Mouse (Mus musculus) bone marrow, adult 2 months (tissue): ENCODE measurements around the gene Atl3. TPM values are rescaled to one million over a fixed set of nuclear protein-coding genes. Genes with fewer than 3 reads are reported as not detected.

Experiments
- H3K27ac ChIP-seq: fragments of 200-500 bp; 2 replicates; pipeline ENCODE4 v1.5.1; 2012; ENCODE audit warnings: low read depth, mild to moderate bottlenecking, control low read depth, inconsistent platforms, low read length; ENCODE audit not compliant: control insufficient read depth, poor library complexity, insufficient read depth
- H3K4me1 ChIP-seq: fragments of 200-500 bp; 2 replicates; pipeline ENCODE4 v1.6.1; 2011; ENCODE audit warnings: low read length; ENCODE audit not compliant: control insufficient read depth, insufficient read depth
- H3K4me3 ChIP-seq: fragments of 200-500 bp; replicated peaks from 2 replicates; pipeline ENCODE3; 2011; ENCODE audit warnings: mild to moderate bottlenecking, low read depth, low read length, control low read depth; ENCODE audit not compliant: control insufficient read depth
- CTCF ChIP-seq: fragments of 200-500 bp; IDR thresholded peaks from 2 replicates; pipeline ENCODE4 v1.5.1; 2011; ENCODE audit warnings: low read length, control low read depth; ENCODE audit not compliant: control insufficient read depth, insufficient read depth
- POLR2A ChIP-seq: fragments of 200-500 bp; IDR thresholded peaks from 2 replicates; pipeline ENCODE4 v1.6.1; 2011; ENCODE audit warnings: low read depth, mild to moderate bottlenecking, control low read depth, low read length, borderline replicate concordance; ENCODE audit not compliant: control insufficient read depth
- WGBS: fragments of 180-500 bp; shearing (Covaris S2); methylation state at CpG from one replicate; pipeline ENCODE4 v1.1.7; 2018; 5-methylcytosine and 5-hydroxymethylcytosine counted together
- polyA plus RNA-seq: library from polyadenylated mRNA; stranded (reverse); fragments of >200 nt; gene quantifications from 2 replicates; pipeline ENCODE4 v1.2.4, GENCODE M21; 2011; ENCODE audit warnings: low replicate concordance; ENCODE audit not compliant: missing spikeins, insufficient read depth, insufficient read length

Gene Atl3
- polyA plus RNA-seq, 1 experiment: 15.1 TPM

DNA sequence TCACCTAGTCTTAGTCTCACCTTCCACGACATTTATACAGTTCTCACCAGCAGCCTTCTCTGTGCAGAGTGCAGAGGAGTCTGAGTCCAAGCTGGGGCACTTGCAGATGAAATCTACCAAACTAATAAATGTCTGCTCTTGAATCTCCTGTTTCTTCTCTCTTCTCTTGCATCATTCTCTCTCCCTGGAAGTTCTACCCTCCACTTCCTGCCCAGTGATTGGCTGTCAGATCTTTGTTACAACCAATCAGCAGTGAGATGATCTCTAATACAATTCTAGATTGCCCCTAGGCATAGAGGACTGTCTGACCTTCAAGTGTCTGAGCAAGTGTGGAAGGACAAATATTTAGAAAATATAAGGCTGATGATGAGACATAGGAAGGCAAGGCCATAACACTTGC lies 82.3 kb downstream of the Atl3 start:
- Histone ChIP-seq H3K4me1 (no peaks in the 10 kb centered on the region; the same call in 1 of the 2 replicates), H3K4me3 (no peak overlapping the region), H3K27ac (no peak overlapping the region)
- TF ChIP-seq CTCF (no peak), POLR2A (no peak)
- 86% methylated on average over 1 of the region's 1 CpGs for WGBS

DNA sequence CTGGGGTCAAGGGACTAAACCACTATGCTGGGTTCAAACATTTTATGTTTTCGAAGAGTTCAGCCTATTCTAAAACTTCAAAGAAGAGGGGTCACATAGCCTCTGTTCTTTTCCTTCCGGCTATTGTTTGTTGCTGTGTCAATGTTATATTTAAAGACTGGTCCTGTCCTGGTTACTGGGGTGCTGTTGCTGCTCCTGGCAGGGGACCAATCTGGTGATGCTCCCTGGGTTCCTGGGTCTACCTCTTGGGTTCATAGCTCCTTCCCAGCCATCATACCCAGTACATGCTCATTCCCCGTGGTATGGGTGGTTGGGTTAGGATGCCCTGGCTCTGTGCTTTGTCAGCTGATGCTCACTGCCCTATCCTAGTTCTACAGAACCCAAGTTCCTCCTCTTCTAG lies 83.9 kb downstream of the Atl3 start:
- Histone ChIP-seq H3K4me3 (no peak overlapping the region), H3K4me1 (no peaks in the 10 kb centered on the region; the same call in 1 of the 2 replicates), H3K27ac (no peak overlapping the region)
- 85% methylated on average over 3 of the region's 3 CpGs for WGBS
- TF ChIP-seq POLR2A (no peak), CTCF (no peak)

DNA sequence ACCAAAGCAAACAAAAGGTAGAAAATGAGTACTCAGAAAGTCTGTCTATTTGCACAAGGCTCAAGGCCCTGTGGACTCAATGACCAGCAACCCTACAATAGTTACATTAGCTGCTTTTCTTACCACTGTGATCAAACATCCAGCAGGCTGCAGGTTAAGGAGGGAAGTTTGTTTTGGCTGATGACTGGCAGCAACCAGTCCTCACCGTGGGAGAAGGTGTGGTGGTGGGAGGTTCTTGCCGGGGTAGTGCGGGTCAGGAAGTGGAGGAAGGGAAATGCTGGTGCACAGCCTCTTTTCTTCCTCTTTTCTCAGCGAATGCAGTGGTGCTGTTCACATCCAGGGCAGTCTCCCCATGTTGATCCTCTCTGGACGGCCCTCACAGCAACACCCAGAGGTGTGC lies 87.2 kb downstream of the Atl3 start:
- H3K4me1 ChIP-seq: no peaks in the 10 kb centered on the region; the same call in 1 of the 2 replicates
- no peak for TF ChIP-seq CTCF
- TF ChIP-seq POLR2A: no peak
- H3K4me3 ChIP-seq: no peak overlapping the region
- WGBS: 19% methylated on average over 5 of the region's 5 CpGs
- no peak overlapping the region for H3K27ac ChIP-seq

DNA sequence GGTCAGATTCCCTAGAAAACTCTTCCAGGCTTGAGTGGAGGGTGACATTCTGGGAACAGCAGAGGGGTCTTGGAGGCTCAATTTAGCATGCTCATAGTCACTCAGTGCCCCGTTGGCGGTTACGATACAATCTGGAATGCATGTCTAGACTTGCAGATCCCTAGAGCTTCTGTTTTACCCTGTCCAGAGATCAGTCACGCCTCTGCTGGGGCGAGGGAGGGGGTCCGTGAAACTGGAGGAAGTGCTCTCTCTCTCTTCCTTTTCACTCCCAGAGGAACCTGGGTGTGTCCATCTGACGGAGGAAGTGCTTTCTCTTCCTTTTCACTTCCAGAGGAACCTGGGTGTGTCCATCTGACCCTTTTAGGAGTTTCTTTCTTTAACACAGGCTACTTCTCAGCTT lies 89.3 kb downstream of the Atl3 start:
- no peak overlapping the region for H3K27ac ChIP-seq
- no peaks in the 10 kb centered on the region; the same call in 1 of the 2 replicates for H3K4me1 ChIP-seq
- WGBS: 68% methylated on average over 7 of the region's 7 CpGs
- no peak overlapping the region for H3K4me3 ChIP-seq
- TF ChIP-seq POLR2A (no peak), CTCF (no peak)

DNA sequence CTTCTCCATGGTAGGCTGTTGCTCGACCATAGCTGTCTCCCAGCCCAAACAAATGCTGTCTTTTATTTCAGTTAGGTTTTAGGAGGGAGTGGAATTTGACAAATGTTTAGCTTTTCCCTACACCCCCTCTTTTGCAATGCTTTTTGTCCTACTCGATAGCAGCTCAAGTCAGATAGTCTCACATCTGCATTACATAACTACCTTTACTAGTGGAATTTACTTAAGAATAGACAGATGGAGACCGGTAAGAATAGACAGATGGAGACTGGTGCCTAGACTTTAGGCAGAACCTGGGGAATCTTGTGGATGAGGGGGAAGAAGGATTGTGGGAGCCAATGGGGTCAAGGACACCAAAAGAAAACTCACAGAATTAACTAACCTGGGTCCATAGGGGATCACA lies 89.8 kb downstream of the Atl3 start:
- Histone ChIP-seq H3K4me1 (no peaks in the 10 kb centered on the region; the same call in 1 of the 2 replicates), H3K4me3 (no peak overlapping the region), H3K27ac (no peak overlapping the region)
- WGBS: 88% methylated on average over 3 of the region's 3 CpGs
- TF ChIP-seq CTCF (no peak), POLR2A (no peak)

DNA sequence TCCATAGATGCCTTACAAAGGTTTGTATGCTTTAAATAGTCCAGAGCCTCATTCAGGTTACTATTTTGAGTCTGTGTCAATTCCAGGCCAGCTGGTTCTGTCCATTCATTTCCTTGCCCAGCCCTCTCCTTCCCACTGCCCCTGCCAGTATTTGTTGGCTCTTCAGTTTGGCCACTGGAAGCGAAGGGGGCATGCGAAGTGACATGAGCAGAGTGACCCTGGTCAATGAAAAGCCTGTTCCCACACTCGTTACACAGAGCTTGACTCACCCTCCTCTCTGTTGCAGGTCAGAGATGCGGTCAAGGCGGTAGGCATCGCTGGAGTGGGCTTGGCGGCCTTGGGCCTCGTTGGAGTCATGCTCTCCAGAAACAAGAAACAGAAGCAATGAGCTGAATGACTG lies 91.4 kb downstream of the Atl3 start:
- no peak overlapping the region for H3K27ac ChIP-seq
- no peak overlapping the region for H3K4me3 ChIP-seq
- WGBS: 92% methylated on average over 8 of the region's 8 CpGs
- TF ChIP-seq POLR2A (no peak), CTCF (no peak)
- H3K4me1 ChIP-seq: no peaks in the 10 kb centered on the region; the same call in 1 of the 2 replicates

DNA sequence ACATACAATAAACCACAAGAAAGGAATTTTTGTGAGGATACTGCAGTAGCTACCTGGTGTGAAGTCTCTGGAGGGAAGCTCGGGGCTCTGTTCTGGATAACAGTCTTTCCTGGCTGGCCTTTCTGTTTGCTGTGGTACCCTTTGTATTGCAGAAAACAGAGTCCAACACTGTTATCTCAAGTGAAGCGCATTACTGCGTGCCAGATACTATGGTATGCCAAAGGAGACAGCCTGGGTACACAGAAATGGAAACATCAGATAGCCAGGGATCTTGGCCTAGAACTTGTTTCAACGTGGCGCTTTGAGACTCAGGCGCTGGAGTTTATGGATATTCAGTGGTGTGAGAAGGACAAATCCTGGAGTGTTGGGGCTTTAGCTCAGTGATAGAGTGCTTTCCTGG lies 91.9 kb downstream of the Atl3 start:
- WGBS: 94% methylated on average over 6 of the region's 6 CpGs
- Histone ChIP-seq H3K27ac (no peak overlapping the region), H3K4me3 (no peak overlapping the region), H3K4me1 (no peaks in the 10 kb centered on the region)
- TF ChIP-seq POLR2A (no peak), CTCF (no peak)

Other genes starting within 250 kb of the Atl3 start
- gene Rcor2, start 226.7 kb upstream of the Atl3 start, polyA plus RNA-seq: 4.4 and 19.6 TPM in 2 replicates
- 32.0 and 66.7 TPM in 2 replicates for gene Mark2, start 152.2 kb upstream of the Atl3 start, polyA plus RNA-seq
- gene Spindoc, start 111.0 kb upstream of the Atl3 start, polyA plus RNA-seq: 13.6 and 35.3 TPM in 2 replicates
- gene 2700081O15Rik, start 76.4 kb upstream of the Atl3 start, polyA plus RNA-seq: 8.5 and 12.2 TPM in 2 replicates
- gene Rtn3, start 10.8 kb upstream of the Atl3 start, polyA plus RNA-seq: 53.1 and 78.4 TPM in 2 replicates
- gene Pla2g16, start 63.4 kb downstream of the Atl3 start, polyA plus RNA-seq: 23.4 and 49.5 TPM in 2 replicates
- not detected in 2 replicates for gene Lgals12, start 113.2 kb downstream of the Atl3 start, polyA plus RNA-seq
- gene Hrasls5, start 118.5 kb downstream of the Atl3 start, polyA plus RNA-seq: 0.95 TPM in 1 of 2 replicates, not detected in the other
- 0.42 TPM in 1 of 2 replicates, not detected in the other for gene Slc22a19, start 217.3 kb downstream of the Atl3 start, polyA plus RNA-seq